Mouse (Mus musculus): ENCODE measurements around the gene Rnasel. TPM values are rescaled to one million over a fixed set of nuclear protein-coding genes. Genes with fewer than 3 reads are reported as not detected.

Rnasel gene
- polyA plus RNA-seq, 1 experiment from 2014 or later = 15.3 TPM

GRCm38 (mm10) chr1:153775174-153775573 lies 25.9 kb downstream of the Rnasel start:
- Histone ChIP-seq H3K4me3 (no peak overlapping the region), H3K4me2 (replicated peaks) (no peak overlapping the region), H3K9ac (no peak overlapping the region), H3K36me3 (no peaks in the 10 kb centered on the region), H3K27me3 (no peaks in the 10 kb centered on the region), H3K27ac (no peak overlapping the region), H3K9me3 (no peaks in the 10 kb centered on the region), H3K4me1 (no peaks in the 10 kb centered on the region)
- ATAC-seq (ENCODE audit: insufficient number of reproducible peaks, insufficient read depth, low FRiP score, low TSS enrichment) = no peak
- 69% methylated on average over 6 of the region's 6 CpGs for WGBS

- H3K9ac ChIP-seq = no peak overlapping the region
- H3K4me3 ChIP-seq = no peak overlapping the region
- H3K27me3 ChIP-seq = no peaks in the 10 kb centered on the region
- H3K4me1 ChIP-seq = no peaks in the 10 kb centered on the region
- 88% methylated on average over 7 of the region's 7 CpGs for WGBS
- H3K36me3 ChIP-seq = no peaks in the 10 kb centered on the region
- H3K9me3 ChIP-seq = no peaks in the 10 kb centered on the region
- ATAC-seq (ENCODE audit: insufficient number of reproducible peaks, insufficient read depth, low FRiP score, low TSS enrichment) = no peak
- H3K4me2 ChIP-seq (replicated peaks) = no peak overlapping the region
- H3K27ac ChIP-seq = no peak overlapping the region
Measured at GRCm38 (mm10) chr1:153776257-153776656, 27.0 kb downstream of the Rnasel start.

DNA sequence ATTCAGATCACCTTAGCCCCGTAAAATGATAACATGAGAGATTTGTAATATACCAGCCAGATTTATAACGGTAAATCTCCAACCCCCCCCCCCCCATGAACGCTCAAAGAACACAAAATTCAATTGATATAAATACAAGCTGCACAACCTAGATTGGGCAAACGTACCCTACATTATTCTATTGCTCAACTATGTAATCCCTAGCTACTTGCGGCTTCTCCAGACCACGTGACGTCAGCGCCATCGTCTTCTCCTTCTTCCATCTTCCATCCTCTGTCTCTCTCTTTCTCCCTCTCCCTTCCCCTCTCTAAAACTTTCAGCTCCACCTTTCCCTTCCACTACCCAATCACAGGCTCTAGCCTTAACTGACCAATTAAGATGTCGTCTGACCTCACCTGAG lies 29.0 kb downstream of the Rnasel start:
- H3K4me2 ChIP-seq (replicated peaks) = no peak overlapping the region
- H3K27ac ChIP-seq = no peak overlapping the region
- no peak overlapping the region for H3K4me3 ChIP-seq
- H3K4me1 ChIP-seq = no peaks in the 10 kb centered on the region
- H3K36me3 ChIP-seq = no peaks in the 10 kb centered on the region
- H3K9ac ChIP-seq = no peak overlapping the region
- no peaks in the 10 kb centered on the region for H3K9me3 ChIP-seq
- 87% methylated on average over 10 of the region's 10 CpGs for WGBS
- no peaks in the 10 kb centered on the region for H3K27me3 ChIP-seq
- no peak for ATAC-seq (ENCODE audit: insufficient number of reproducible peaks, insufficient read depth, low FRiP score, low TSS enrichment)

- no peak overlapping the region for H3K4me2 ChIP-seq (replicated peaks)
- H3K4me1 ChIP-seq = no peaks in the 10 kb centered on the region
- H3K9ac ChIP-seq = no peak overlapping the region
- no peak overlapping the region for H3K27ac ChIP-seq
- H3K4me3 ChIP-seq = no peak overlapping the region
- H3K36me3 ChIP-seq = no peaks in the 10 kb centered on the region
- ATAC-seq (ENCODE audit: insufficient number of reproducible peaks, insufficient read depth, low FRiP score, low TSS enrichment) = no peak
- no peaks in the 10 kb centered on the region for H3K9me3 ChIP-seq
- WGBS = 28% methylated on average over 1 of the region's 1 CpGs
- no peaks in the 10 kb centered on the region for H3K27me3 ChIP-seq
Measured at GRCm38 (mm10) chr1:153783339-153783738, 34.1 kb downstream of the Rnasel start.

GRCm38 (mm10) chr1:153785608-153786007 lies 36.4 kb downstream of the Rnasel start:
- Histone ChIP-seq H3K36me3 (no peaks in the 10 kb centered on the region), H3K27me3 (no peaks in the 10 kb centered on the region), H3K4me2 (replicated peaks) (no peak overlapping the region), H3K4me1 (no peaks in the 10 kb centered on the region), H3K9me3 (no peaks in the 10 kb centered on the region), H3K9ac (no peak overlapping the region), H3K4me3 (no peak overlapping the region), H3K27ac (no peak overlapping the region)
- 67% methylated on average over 4 of the region's 4 CpGs for WGBS
- ATAC-seq (ENCODE audit: insufficient number of reproducible peaks, insufficient read depth, low FRiP score, low TSS enrichment) = no peak

DNA sequence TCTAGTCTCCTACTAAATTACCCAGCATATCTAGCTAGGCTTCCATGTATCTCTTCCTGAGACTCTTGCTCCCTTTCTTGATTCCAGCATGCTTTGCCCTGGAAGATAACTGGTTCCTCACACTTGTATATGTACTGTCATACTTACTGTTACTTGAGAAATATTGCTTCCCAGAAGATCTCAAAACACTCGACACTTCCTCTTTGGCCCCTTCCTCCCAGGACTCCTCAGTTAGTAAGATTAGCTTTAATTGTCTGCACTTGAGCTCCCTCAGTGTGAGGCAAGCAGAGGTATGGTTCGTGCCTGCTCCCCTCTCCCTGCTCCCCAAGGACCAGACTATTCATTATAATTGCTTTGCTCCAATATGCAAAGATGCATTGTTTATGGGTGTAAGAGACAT lies 41.5 kb downstream of the Rnasel start:
- H3K4me1 ChIP-seq = no peaks in the 10 kb centered on the region
- H3K27me3 ChIP-seq = no peaks in the 10 kb centered on the region
- no peak overlapping the region for H3K4me2 ChIP-seq (replicated peaks)
- no peaks in the 10 kb centered on the region for H3K36me3 ChIP-seq
- no peak overlapping the region for H3K4me3 ChIP-seq
- 47% methylated on average over 2 of the region's 2 CpGs for WGBS
- ATAC-seq (ENCODE audit: insufficient number of reproducible peaks, insufficient read depth, low FRiP score, low TSS enrichment) = no peak
- no peak overlapping the region for H3K9ac ChIP-seq
- H3K9me3 ChIP-seq = no peaks in the 10 kb centered on the region
- H3K27ac ChIP-seq = no peak overlapping the region

GRCm38 (mm10) chr1:153794241-153794640 lies 45.0 kb downstream of the Rnasel start:
- Histone ChIP-seq H3K9ac (no peak overlapping the region), H3K4me3 (no peak overlapping the region), H3K27me3 (no peaks in the 10 kb centered on the region), H3K36me3 (no peaks in the 10 kb centered on the region), H3K9me3 (no peaks in the 10 kb centered on the region), H3K4me1 (no peaks in the 10 kb centered on the region), H3K4me2 (replicated peaks) (no peak overlapping the region), H3K27ac (no peak overlapping the region)
- WGBS = 79% methylated on average over 3 of the region's 3 CpGs
- no peak for ATAC-seq (ENCODE audit: insufficient number of reproducible peaks, insufficient read depth, low FRiP score, low TSS enrichment)

- no peak overlapping the region for H3K9ac ChIP-seq
- H3K27me3 ChIP-seq = no peaks in the 10 kb centered on the region
- no peak overlapping the region for H3K4me3 ChIP-seq
- no peak overlapping the region for H3K27ac ChIP-seq
- H3K36me3 ChIP-seq = no peaks in the 10 kb centered on the region
- WGBS = 87% methylated on average over 7 of the region's 7 CpGs
- H3K4me2 ChIP-seq (replicated peaks) = no peak overlapping the region
- no peaks in the 10 kb centered on the region for H3K9me3 ChIP-seq
- H3K4me1 ChIP-seq = no peaks in the 10 kb centered on the region
- ATAC-seq (ENCODE audit: insufficient number of reproducible peaks, insufficient read depth, low FRiP score, low TSS enrichment) = no peak
Measured at GRCm38 (mm10) chr1:153802691-153803090, 53.5 kb downstream of the Rnasel start.

GRCm38 (mm10) chr1:153803530-153803929 lies 54.3 kb downstream of the Rnasel start:
- no peak for ATAC-seq (ENCODE audit: insufficient number of reproducible peaks, insufficient read depth, low FRiP score, low TSS enrichment)
- Histone ChIP-seq H3K4me3 (no peak overlapping the region), H3K4me2 (replicated peaks) (no peak overlapping the region), H3K4me1 (no peaks in the 10 kb centered on the region), H3K27me3 (no peaks in the 10 kb centered on the region), H3K9ac (no peak overlapping the region), H3K36me3 (no peaks in the 10 kb centered on the region), H3K27ac (no peak overlapping the region), H3K9me3 (no peaks in the 10 kb centered on the region)
- 76% methylated on average over 8 of the region's 8 CpGs for WGBS

DNA sequence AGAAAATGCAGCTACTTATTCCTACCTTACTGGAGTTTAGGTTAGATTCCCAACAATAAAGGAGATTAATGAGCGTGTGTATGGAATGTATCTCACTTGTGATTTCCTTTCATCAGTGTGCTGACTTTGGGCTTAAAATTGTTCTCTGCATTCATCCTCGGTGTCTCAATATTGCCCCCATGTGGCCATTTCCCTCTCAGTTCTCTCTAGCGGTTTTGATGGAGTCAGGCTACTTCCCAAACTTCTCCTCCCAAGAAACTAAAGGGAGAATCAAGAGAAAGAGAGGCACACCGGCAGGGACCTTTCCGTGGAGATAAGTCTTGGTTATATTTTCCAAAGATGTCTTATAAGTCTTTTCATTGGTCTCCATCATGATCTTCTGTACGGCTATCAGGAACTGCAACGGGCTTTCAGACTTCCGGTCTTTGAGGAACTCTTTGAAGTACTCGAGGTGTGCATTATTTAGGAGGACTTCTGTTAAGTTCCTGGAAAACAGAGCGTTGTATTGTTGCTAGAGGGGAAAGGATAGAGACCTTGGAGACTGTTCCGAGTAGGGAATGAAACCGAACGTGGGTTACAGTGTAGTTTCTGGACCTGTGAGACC lies 58.3 kb downstream of the Rnasel start:
- H3K4me3 ChIP-seq = no peak overlapping the region
- WGBS = 53% methylated on average over 13 of the region's 13 CpGs
- no peak overlapping the region for H3K27ac ChIP-seq
- no peak overlapping the region for H3K9ac ChIP-seq
- ATAC-seq (ENCODE audit: insufficient number of reproducible peaks, insufficient read depth, low FRiP score, low TSS enrichment) = no peak
- no peaks in the 10 kb centered on the region for H3K27me3 ChIP-seq
- H3K36me3 ChIP-seq = no peaks in the 10 kb centered on the region
- no peak overlapping the region for H3K4me2 ChIP-seq (replicated peaks)
- H3K4me1 ChIP-seq = no peaks in the 10 kb centered on the region
- no peaks in the 10 kb centered on the region for H3K9me3 ChIP-seq

Other genes starting within 250 kb of the Rnasel start
- gene Npl, start 199.4 kb upstream of the Rnasel start, polyA plus RNA-seq (2016; fragmentation: Nextera tagmentation; extraction: Ambion mirVana) = 7.9 and 9.4 TPM in 2 replicates
- 2.3 and 2.9 TPM in 2 replicates for gene Rgs8, start 96.4 kb upstream of the Rnasel start, polyA plus RNA-seq (2016; fragmentation: Nextera tagmentation; extraction: Ambion mirVana)
- 17.0 and 18.2 TPM in 2 replicates for gene Rgs16, start 9.1 kb upstream of the Rnasel start, polyA plus RNA-seq (2016; fragmentation: Nextera tagmentation; extraction: Ambion mirVana)
- 0.13 TPM in 1 of 2 replicates, not detected in the other for gene Rgsl1, start 94.7 kb downstream of the Rnasel start, polyA plus RNA-seq (2016; fragmentation: Nextera tagmentation; extraction: Ambion mirVana)
- 0.27 and 0.37 TPM in 2 replicates for gene Teddm1b, start 124.9 kb downstream of the Rnasel start, polyA plus RNA-seq (2016; fragmentation: Nextera tagmentation; extraction: Ambion mirVana)
- not detected in 2 replicates for gene Teddm1a, start 142.3 kb downstream of the Rnasel start, polyA plus RNA-seq (2016; fragmentation: Nextera tagmentation; extraction: Ambion mirVana)
- gene Glul, start 150.5 kb downstream of the Rnasel start, polyA plus RNA-seq (2016; fragmentation: Nextera tagmentation; extraction: Ambion mirVana) = 107 and 117 TPM in 2 replicates
- 0.65 and 0.86 TPM in 2 replicates for gene Teddm2, start 150.8 kb downstream of the Rnasel start, polyA plus RNA-seq (2016; fragmentation: Nextera tagmentation; extraction: Ambion mirVana)